Mouse (Mus musculus) testis, postnatal 10 days (tissue): ENCODE data around the gene Gm20388.

ENCODE experiments used
- DNase-seq: peaks from one replicate; pipeline ENCODE4 v3.0.0; 2021; ENCODE audit warnings: low spot score

The Gm20388 gene

GRCm38 (mm10) chr8:124190388-124190787, 4279.7 kb downstream of the Gm20388 start:
- no peak for DNase-seq

DNA sequence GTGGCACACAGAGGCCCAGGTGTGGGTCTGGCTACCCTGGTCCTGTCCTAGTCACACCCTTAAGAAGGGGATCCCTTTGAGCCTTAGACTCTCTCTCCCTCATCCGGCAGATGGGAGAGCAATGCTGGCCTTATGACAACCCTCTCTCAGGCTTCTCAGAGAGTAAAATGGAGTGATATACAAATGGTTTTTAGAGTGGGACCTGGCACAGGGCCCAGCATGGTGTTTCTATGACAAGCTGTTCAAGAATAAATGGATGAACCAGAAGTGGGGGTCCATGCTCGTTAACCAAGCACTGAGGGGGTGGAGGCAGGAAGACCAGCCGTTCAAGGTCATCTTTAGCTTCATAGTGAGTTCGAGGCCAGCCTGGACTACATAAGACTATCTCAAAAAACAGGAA, 4281.6 kb downstream of the Gm20388 start:
- no peak for DNase-seq

DNA sequence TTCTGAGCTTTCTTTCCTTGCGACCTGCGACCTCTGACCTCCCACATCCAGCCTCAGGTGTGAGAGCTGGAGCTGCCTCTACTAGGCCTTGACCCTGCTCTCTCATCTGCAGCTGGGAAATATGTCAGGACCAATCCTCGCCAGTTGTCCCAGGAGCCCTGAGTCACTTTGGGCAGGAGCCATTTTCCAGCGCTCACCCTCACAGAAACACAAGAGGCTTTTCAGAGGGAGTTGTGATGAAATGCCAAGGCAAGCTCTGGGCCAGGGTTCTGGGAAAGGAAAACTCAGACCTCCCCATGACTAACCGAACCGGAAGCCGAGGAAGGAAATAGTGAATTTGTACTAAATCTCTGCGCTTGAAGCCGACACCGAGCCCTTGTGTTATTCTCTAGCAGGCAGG, 4282.3 kb downstream of the Gm20388 start:
- DNase-seq: no peak

- no peak for DNase-seq
These were observed 4283.4 kb downstream of the Gm20388 start for GRCm38 (mm10) chr8:124193992-124194391.

DNA sequence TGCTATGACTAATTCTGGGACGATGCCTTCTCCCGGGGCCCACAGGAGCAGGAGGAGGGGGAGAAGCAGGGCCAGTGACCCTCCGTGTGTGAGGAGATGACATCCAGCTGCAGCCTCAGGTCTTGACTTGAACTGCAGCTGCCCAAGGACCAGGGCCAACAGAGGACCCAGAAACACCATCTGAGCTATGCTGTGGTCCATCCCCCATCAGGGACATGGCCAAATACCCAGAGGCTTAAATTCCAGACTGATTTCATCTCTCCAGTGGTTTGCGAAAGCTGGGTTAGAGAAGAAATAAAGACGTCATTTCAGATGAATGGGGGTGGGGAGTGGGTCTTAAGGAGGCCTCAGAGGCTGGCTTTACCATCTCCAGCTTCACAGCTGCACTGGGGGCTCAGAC, 4285.6 kb downstream of the Gm20388 start:
- no peak for DNase-seq

DNA sequence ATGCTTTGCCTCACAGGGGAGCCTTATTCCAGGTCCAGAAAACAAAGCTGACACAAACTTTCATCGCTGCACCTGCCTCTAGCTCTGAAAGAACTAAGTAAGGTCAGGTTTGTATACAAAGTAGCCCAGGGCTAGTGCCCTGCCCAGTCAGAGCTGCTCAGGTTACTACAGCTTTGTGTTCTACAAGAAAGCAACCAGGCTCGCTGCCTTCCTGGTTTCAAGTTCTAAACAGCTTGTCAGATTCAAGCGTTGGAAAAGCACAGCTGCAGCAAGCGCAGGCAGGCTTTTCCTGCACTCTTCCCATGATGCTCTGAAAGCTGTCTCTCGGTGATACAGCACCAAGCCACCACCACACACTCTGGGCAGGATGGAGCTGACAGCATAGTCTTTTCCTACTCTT, 4286.2 kb downstream of the Gm20388 start:
- no peak for DNase-seq

GRCm38 (mm10) chr8:124198230-124198629, 4287.6 kb downstream of the Gm20388 start:
- no peak for DNase-seq

GRCm38 (mm10) chr8:124200400-124200799, 4289.8 kb downstream of the Gm20388 start:
- DNase-seq: no peak

DNA sequence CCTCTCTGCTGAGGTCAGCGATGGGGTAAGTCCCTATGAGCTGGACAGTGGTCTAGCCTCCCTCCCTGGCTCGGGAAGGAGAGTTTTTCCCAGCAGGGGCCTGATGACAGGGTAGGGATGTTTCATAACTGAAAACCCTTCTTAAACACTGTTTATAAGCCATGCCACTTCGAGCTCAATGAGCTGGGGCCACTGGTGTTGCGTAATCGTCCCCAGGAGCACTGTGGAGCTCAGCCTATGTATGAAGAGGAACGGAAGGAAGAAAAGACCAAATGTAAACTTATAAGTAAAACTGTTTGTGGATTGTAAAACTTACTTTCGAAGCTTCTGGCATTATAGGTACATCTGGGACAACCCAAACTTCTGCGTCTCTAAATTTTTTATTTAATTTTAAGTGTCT, 4291.1 kb downstream of the Gm20388 start:
- DNase-seq: no peak

- no peak for DNase-seq
These were observed 4292.3 kb downstream of the Gm20388 start for GRCm38 (mm10) chr8:124202895-124203294.

DNA sequence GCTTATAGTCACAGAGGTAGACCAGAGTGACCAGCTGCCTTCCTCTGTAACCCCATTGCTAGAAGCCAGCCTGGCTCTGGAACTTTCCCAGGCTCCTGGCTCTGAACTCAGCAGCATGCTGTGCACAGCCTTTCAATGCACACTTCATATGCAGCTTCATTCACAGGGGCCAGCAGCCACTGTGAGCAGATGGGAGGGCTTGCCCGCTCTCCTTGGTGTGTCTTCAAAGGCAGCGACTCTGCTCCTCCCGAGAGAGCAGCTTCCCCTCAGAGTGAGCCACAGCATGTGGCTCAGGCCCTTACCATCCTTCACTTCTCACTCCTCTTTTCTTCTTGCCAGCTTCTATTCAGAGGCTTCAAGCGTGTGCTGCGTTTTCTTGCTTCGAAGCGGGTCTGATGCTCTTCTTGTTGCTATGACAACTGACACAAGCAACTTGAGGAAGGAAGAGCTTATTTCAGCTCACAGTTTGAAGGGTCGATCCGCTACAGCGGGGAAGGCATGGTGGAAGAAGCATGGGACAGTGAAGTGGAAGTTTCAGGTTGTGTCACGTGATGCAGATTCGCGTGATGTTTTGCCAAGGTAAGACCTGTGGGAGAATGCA, 4293.5 kb downstream of the Gm20388 start:
- DNase-seq: no peak

- no peak for DNase-seq
These were observed 4301.5 kb downstream of the Gm20388 start for GRCm38 (mm10) chr8:124212148-124212547.

DNA sequence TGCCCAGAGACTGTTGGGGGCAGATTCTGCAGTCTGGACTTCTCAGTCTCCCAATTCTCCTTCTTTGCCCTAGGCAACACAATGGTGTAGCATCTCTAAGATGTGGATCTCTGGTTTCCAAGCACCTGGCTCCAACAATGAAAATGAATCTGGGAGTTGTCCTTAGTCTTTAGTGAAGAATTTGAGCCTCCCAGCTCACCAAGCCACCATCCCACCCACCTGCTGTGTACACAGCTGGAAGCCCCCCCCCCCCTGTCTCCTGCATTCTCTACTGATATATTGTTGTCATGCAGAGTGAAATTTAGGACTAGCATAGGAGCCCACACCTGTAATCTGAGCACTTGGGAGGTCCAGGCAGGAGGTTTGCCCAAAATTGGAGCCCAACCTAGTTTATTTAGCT, 4306.3 kb downstream of the Gm20388 start:
- no peak for DNase-seq

DNA sequence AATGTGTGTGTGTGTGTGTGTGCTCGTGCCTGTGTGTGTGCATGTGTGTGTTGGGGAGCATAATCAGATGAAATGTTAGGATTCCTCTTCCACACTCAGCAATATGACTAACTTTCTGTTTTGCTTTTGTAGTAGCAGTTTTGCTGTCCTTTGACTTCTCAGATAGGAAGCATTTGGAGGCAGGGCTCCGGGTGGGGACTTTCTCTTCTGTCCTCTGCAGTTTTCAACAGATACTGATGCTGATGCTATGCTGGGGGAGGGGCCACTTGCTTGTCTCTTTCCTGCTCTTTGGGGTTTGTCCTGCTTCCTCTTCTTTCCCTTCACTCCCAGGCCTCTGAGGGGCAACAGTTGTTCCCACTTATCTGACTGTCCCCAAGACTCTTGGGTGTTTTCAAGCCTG, 4319.2 kb downstream of the Gm20388 start:
- DNase-seq: no peak

- DNase-seq: no peak
These were observed 4320.0 kb downstream of the Gm20388 start for GRCm38 (mm10) chr8:124230496-124231175.

- DNase-seq: peak; percentile 95
These were observed 4320.5 kb downstream of the Gm20388 start, which contains the start of gene Galnt2 for GRCm38 (mm10) chr8:124231176-124231484. Galnt2 (plus strand) TSS chr8:124231391.

GRCm38 (mm10) chr8:124231485-124232279, 4321.0 kb downstream of the Gm20388 start:
- DNase-seq: peak; percentile 72

GRCm38 (mm10) chr8:124232280-124232600, 4321.6 kb downstream of the Gm20388 start:
- no peak for DNase-seq

GRCm38 (mm10) chr8:124234496-124234895, 4323.9 kb downstream of the Gm20388 start:
- no peak for DNase-seq

DNA sequence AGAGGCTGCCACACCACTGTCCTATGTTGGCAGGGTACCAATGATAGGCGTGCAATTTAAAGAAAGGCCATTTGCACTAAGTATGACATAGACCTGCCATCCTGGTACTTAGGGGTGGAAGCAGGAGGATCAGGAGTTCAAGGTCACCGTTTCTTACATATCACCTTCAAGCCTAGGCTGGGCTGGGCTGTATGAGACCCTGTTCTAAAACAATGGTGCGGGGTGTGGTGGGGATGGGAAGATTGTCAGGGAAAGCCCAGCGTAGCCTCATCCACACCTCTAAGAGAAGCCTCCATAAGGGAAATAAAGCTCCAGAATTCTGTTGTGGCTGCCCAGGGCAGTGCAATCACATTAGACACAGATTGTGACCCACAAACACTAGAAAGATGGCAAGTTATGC, 4324.9 kb downstream of the Gm20388 start:
- DNase-seq: no peak

- no peak for DNase-seq
These were observed 4328.7 kb downstream of the Gm20388 start for GRCm38 (mm10) chr8:124239350-124239749.

GRCm38 (mm10) chr8:124240932-124241331, 4330.3 kb downstream of the Gm20388 start:
- DNase-seq: no peak

GRCm38 (mm10) chr8:124242208-124242607, 4331.6 kb downstream of the Gm20388 start:
- DNase-seq: no peak
